Mouse (Mus musculus) fat pad, adult 2 months (tissue): Measurements from ENCODE around the gene Nanos3.

Source experiments
- DNase-seq: peaks from one replicate; pipeline ENCODE4 v3.0.0-alpha.2; 2011; ENCODE audit warnings: low read depth, low spot score; ENCODE audit errors: extremely low read depth

The Nanos3 gene

DNA sequence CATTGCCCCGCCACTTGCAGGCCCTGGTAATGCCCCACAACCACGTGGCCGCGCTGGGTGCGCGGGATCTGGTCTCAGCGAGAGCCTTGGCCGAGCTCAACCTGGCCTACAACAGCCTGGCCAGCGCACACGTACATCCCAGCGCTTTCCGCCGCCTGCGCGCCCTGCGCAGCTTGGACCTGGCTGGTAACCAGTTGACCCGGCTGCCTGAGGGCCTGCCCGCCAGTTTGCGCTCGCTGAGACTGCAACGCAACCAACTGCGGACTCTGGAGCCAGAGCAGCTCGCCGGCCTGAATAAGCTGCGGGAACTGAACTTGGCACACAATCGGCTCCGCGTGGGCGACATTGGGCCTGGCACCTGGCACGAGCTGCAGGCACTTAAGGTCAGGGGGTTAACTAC lies 54.2 kb downstream of the Nanos3 start:
- no peak for DNase-seq

DNA sequence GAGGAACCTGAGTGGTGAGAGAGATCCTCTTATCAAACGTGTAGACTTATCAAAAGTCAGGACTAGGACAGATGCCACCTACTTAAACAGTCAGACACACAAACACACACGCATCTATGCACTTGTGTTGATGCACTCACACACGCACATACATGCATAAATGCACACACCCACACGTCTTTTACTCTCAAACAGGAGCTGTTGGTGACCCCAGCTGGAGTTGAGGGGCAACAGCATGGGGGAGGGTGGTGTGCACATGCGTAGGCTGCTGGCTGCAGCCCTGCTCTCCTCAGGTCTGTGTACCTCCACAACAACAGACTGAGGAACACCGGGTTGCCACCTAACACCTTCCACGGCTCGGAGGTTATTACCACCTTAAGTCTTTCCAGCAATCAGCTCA lies 56.7 kb downstream of the Nanos3 start:
- no peak for DNase-seq

DNA sequence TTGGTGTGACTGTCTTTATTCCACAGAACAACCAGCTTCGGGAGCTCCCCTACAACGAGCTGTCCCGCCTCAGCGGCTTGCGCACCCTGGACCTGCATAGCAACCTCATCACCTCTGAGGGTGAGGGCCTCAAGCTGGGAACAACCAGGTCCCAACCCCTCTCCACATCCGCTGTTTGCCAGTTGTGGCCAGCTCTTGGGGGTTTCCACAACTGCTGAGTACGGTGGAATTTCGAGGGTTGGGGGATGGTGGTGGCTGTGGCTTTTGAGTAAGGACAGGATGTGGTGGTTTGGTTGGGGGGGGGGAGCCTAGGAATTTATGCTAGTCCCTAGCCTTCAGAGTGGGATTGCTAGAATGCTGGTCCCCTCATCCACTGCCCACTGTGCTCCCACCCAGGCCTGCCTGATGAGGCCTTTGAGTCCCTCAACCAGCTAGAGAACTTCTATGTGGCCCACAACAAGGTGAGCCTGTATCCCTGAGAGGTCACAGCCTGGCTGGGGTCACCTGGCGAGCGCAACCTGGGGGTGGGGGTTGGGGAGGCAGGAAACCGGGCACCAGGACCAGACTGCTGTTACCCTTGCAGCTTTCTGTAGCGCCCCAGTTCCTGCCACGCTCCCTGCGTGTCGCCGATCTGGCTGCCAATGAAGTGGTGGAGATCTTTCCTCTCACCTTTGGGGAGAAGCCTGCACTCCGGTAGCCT lies 57.7 kb downstream of the Nanos3 start:
- no peak for DNase-seq

GRCm38 (mm10) chr8:84126742-84127141 lies 58.3 kb downstream of the Nanos3 start:
- no peak for DNase-seq

DNA sequence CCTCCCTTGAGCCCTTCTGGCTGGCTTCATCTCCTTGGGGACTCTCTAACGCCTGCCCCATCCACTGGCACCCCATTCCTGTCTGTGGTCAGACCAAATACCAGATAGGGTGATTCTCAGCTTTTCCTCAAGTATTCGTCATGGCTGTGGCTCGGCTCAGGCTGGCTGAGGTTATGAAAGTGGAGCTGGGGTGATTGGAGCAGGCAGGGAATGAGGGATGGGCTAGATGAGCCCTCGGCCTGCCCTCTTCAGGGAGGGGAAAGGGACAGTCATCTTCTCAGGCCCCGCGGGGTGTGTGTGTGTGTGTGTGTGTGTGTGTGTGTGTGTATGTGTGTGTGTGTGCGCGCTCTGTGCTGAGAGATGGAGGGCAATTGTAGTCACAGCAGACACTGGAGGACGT lies 59.4 kb downstream of the Nanos3 start, which contains the start of gene Podnl1:
TSS of gene Podnl1 (plus strand) at position 334 of the 400 bp plus-strand sequence.
- no peak for DNase-seq
